Mouse (Mus musculus): ENCODE data around the gene Suclg1. TPM values are rescaled to one million over a fixed set of nuclear protein-coding genes. Genes with fewer than 3 reads are reported as not detected.

Suclg1 gene
- polyA plus RNA-seq (2012; ENCODE audit: low replicate concordance): 2.5 and 72.0 TPM in 2 replicates

DNA sequence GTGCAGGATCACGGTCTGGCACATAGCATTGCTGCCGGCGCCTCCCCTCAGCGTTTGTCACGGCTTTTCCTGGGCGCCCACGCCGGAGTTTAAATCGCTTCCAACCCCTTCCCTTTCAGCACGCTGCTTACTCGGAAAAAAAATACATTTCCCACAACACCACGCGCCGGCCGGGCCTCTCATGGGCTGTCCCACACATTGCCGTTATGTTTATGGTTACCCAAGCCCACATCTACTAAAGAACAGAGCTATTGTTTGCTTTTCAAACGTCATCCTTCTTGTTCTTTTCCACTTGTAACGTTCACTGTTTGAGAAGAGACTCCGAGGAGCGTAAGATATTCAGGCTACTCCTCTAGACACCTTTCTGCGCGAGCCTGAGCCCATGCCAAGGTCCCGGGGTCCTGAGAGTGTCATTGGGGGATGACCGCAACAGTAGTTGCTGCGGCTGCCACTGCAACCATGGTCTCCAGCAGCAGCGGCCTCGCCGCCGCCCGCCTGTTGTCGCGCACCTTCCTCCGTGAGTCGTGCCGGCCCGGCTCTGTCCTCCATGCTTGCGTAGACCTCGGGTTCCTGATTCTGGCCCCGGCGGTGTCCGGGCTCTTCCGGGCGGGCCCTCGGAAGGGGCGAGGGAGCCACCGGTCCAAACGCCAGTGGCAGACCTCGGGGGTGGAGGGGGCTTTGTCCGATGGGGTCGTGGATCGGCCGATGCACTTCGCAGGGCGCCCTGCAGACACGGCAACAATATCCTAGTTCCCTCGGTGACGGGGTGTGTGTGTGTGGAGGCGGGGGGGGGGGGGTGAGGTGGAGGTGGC, at the start of gene Suclg1:
Suclg1 (plus strand) TSS at position 146 of the 812 bp plus-strand sequence.

DNA sequence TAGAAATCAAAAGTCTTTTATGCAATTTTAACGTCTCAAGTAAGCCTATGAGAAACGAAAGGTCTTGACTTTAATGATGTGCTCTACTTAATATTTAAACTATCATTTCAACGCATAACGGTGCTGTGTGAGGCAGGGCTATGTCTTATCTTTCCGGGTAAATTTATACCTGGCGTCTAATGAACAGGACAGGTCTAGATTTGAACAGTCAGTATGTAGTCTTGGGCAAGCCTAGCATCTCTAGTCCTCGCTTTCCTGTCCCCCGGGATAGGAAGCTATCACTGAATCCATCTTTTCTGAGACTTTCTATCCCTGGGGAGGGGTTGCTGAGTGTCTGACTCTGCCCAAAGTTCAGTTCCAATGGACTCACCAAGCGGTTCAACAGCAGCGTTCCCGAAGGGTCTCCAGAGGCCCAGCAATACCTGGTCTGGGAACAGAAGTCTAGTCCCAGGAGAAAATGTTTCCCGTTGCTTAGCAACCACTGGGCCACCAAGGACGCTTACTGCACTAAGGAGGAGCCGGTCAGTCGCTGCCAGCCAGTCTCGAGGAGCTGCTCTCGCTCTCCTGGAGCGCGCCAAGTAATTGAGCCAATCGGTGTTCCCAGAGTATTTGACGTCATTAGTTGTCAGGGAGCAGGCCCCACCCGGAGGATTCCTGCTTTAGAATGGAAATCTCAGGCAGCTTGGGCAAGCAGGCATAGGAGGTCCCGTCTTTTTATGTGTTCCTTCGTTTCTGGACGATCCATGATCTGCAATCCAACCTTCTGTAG, 26.8 kb upstream of the Suclg1 start, which contains the start of gene Dnah6:
Dnah6 (minus strand) TSS at position 463 of the 769 bp plus-strand sequence.

Other genes starting within 250 kb of the Suclg1 start
- gene Dnah6, start 26.7 kb upstream of the Suclg1 start, polyA plus RNA-seq (2012; ENCODE audit: low replicate concordance): not detected in 2 replicates
- gene 4931417E11Rik, start 221.3 kb downstream of the Suclg1 start, polyA plus RNA-seq (2012; ENCODE audit: low replicate concordance): not detected in 2 replicates

Measured in leukemia stem cell, adult 10-12 weeks (primary cell).